Mouse (Mus musculus) heart, embryonic 14.5 days (tissue): ENCODE measurements around the gene 9130023H24Rik. TPM values are rescaled to one million over a fixed set of nuclear protein-coding genes. Genes with fewer than 3 reads are reported as not detected.
A peak's percentile ranks its signal among the peaks of the same experiment; 100 is the strongest.

Experiments
- ATAC-seq: fragments of 200-750 bp; cut with Nextera tagmentation; 2 replicates; pipeline ENCODE4 v1.8.0; 2017; ENCODE audit warnings: low read depth, moderate TSS enrichment; ENCODE audit not compliant: insufficient number of reproducible peaks, insufficient read depth, low FRiP score
- H3K27ac ChIP-seq, 2 experiments: fragments of 200-500 bp in 1 of 2; fragments of 300-500 bp in 1 of 2; sonication (generic) in 1 of 2; replicated peaks in 1 of 2; 2 replicates each; pipeline ENCODE4 v1.5.1; 2012 to 2014; ENCODE audit warnings: low read depth in 2 of 2, low read length in 2 of 2, control low read depth in 1 of 2, mild to moderate bottlenecking in 1 of 2, mixed read lengths in 1 of 2; ENCODE audit not compliant: control insufficient read depth in 1 of 2, insufficient read depth in 1 of 2
- H3K27me3 ChIP-seq: fragments of 300-500 bp; sonication (generic); 2 replicates; pipeline ENCODE4 v1.6.1; 2014; ENCODE audit warnings: mild to moderate bottlenecking, low read length, control low read depth; ENCODE audit not compliant: control insufficient read depth, insufficient read depth
- H3K36me3 ChIP-seq: fragments of 300-500 bp; sonication (generic); 2 replicates; pipeline ENCODE4 v1.6.1; 2014; ENCODE audit warnings: mild to moderate bottlenecking, control low read depth, low read length, mixed read lengths; ENCODE audit not compliant: control insufficient read depth, insufficient read depth
- H3K4me1 ChIP-seq, 2 experiments: fragments of 200-500 bp in 1 of 2; fragments of 300-500 bp in 1 of 2; sonication (generic) in 1 of 2; 2 replicates each; pipeline ENCODE4 v1.6.1; 2012 to 2014; ENCODE audit warnings: low read length in 2 of 2, control low read depth in 1 of 2, mixed read lengths in 1 of 2; ENCODE audit not compliant: control insufficient read depth in 2 of 2, insufficient read depth in 2 of 2
- H3K4me2 ChIP-seq: fragments of 300-500 bp; sonication (generic); 2 replicates; pipeline ENCODE4 v1.6.1; 2014; ENCODE audit warnings: mild to moderate bottlenecking, low read length
- H3K4me3 ChIP-seq, 2 experiments: fragments of 200-500 bp in 1 of 2; fragments of 300-500 bp in 1 of 2; sonication (generic) in 1 of 2; 2 replicates each; pipeline ENCODE4 v1.5.1; 2012 to 2014; ENCODE audit warnings: low read length in 2 of 2, mild to moderate bottlenecking in 2 of 2, control low read depth in 1 of 2, low read depth in 1 of 2, moderate library complexity in 1 of 2; ENCODE audit not compliant: control insufficient read depth in 1 of 2, insufficient read depth in 1 of 2
- H3K9ac ChIP-seq: fragments of 300-500 bp; sonication (generic); 2 replicates; pipeline ENCODE4 v1.6.1; 2014; ENCODE audit warnings: mild to moderate bottlenecking, low read length
- H3K9me3 ChIP-seq: fragments of 300-500 bp; sonication (generic); 2 replicates; pipeline ENCODE4 v1.6.1; 2016; ENCODE audit warnings: low read length, control low read depth; ENCODE audit not compliant: control insufficient read depth
- WGBS: fragments of 180-500 bp; shearing (Covaris S2); extraction: QIAGEN DNeasy Blood & Tissue Kit; methylation state at CpG from one replicate; pipeline ENCODE4 v1.1.7; 2014; 5-methylcytosine and 5-hydroxymethylcytosine counted together
- polyA plus RNA-seq: library from polyadenylated mRNA; unstranded; fragments of >200 nt; fragmentation: Nextera tagmentation; extraction: Ambion mirVana; gene quantifications from 2 replicates; pipeline ENCODE4 v1.2.1, GENCODE M21; 2014

9130023H24Rik gene
- polyA plus RNA-seq, 1 experiment from 2014 or later = 7.4 TPM

DNA sequence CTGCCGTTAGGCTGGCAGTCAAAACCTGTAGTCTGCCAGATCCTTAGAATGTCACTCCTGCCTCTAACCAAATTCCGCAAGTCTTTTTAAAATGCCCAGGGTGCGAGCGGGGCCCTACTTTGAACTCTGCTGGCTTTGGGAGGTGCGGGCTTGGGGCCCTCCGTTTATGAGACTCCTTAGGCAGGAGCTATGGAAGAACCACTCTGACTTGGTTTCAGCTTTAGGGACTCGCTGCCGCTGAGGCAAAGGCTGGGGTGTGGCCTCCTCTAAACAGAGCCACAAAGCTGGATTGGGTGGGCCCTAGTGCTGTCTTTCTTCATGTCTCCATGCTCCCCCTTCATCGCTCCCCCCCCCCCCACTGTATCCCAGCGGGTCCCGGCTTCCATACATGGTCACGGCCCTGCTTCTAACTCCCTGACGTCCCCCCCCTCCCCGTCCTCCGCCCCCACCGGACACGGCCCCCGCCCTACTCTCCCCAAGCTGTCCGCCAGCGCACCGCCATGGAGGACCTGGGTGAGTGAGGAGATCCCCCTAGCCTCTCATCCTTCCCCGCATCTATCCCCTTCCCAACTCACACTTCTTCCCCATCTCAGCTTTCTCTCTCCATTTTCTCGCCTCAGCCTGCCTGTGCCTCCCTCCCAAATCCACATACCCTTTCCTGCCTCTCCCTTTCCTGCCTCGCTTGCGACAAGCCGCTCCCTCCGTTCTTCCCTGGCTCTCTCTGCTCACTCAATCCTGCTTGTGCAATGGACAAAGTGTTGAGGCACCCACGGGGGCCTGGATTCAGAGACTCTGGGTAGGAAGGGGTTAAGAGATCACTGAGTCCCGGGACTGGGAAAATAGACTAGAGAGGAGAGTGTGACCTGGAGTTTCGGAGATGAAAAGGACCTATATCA, 8.9 kb upstream of the 9130023H24Rik start, which contains the start of gene Tgfb1i1:
Gene Tgfb1i1, plus strand, starts transcription at position 317 of the 896 bp plus-strand sequence.
- Histone ChIP-seq H3K36me3 (peaks cover 70% of the 10 kb centered on the region), H3K4me1 (peaks cover 18 to 27% of the 10 kb centered on the region in 2 experiments), H3K4me3 (peak within 1 kb of the TSS; percentile 78 to 97), H3K9ac (peak within 1 kb of the TSS; percentile 92), H3K27me3 (no peaks in the 10 kb centered on the region), H3K27ac (peak within 1 kb of the TSS; percentile 96 to 99), H3K4me2 (peak within 1 kb of the TSS; percentile 80), H3K9me3 (no peaks in the 10 kb centered on the region)
- ATAC-seq = peak; percentile 85
- WGBS = 2% methylated on average over 28 of the region's 30 CpGs

DNA sequence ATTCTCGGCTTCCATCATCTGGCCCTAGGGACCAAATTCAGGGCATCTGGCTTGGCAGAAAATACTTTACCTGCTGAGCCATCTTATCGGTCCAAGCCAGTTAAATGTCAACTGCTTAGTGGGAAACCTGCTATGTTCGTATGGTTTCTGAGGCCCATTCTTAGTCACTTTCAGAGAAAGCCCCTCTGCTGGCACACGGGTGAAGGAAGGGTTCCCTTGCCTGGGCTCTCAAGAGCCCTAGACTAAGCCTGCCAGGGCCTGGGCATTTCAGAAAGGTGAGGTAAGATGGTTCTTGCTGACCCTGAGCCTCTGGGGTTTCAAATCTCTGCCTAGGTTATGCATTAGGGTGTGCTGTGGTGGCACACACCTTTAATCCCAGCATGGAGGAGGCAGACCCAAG, 7.7 kb upstream of the 9130023H24Rik start:
- H3K4me2 ChIP-seq = peak overlapping the region; percentile 80; the same call in 1 of the 2 replicates
- peaks cover 18 to 27% of the 10 kb centered on the region in 2 experiments for H3K4me1 ChIP-seq
- ATAC-seq = no peak
- 84% methylated on average over 4 of the region's 4 CpGs for WGBS
- H3K4me3 ChIP-seq = no peak overlapping the region
- H3K27ac ChIP-seq = peak overlapping the region; percentile 96 to 97
- peak overlapping the region; percentile 92; the same call in 1 of the 2 replicates for H3K9ac ChIP-seq
- no peaks in the 10 kb centered on the region for H3K9me3 ChIP-seq
- peaks cover 70% of the 10 kb centered on the region for H3K36me3 ChIP-seq
- H3K27me3 ChIP-seq = no peaks in the 10 kb centered on the region

DNA sequence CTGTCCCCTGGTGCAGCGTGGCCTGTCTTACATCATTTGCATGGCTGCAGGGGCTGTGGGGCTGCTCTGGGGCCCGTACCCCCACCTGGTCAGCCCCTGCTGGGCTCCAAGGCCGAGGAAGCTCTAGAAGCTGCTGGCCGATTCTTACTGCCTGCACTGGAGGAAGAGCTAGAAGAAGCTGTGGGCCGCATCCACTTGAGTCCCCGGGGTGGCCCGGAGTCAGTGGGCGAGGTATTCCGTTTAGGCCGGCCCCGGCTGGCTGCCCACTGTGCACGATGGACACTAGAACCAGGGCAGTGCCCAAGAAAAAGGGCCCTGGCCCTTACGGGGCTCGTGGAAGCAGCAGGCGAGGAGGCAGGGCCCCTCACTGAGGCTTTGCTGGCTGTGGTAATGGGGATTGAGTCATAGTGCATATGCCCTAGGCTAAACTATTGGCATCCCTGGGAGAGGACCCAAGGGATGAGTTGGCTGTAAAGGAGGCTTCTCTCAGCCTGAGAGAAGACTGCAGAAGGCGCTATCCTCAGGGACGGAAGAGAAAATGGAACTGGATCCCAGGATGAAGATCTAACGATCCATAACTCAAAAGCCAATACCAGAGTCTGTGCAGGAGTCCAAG, 6.7 kb upstream of the 9130023H24Rik start:
- Histone ChIP-seq H3K4me1 (peaks cover 18 to 27% of the 10 kb centered on the region in 2 experiments), H3K4me3 (no peak overlapping the region), H3K36me3 (peaks cover 68% of the 10 kb centered on the region), H3K9ac (no peak overlapping the region; the same call in 1 of the 2 replicates), H3K4me2 (no peak overlapping the region), H3K27ac (no peak overlapping the region), H3K27me3 (no peaks in the 10 kb centered on the region), H3K9me3 (no peaks in the 10 kb centered on the region)
- no peak for ATAC-seq
- 87% methylated on average over 18 of the region's 18 CpGs for WGBS

DNA sequence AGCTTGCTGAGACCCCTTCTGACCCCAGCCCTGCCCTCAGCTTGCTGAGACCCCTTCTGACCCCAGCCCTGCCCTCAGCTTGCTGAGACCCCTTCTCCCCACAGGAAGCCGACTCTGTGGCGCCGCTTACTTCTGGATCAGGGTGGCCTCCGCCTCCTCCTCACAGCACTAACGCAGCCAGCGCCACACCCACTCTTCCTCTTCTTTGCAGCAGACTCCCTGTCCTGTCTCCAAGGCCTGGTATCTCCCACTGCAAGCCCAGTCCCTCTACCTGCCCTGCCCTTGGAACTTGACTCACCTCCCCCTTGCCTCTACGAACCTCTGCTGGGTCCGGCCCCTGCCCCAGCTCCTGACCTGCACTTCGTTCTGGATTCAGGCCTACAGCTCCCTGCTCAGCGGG, 6.1 kb upstream of the 9130023H24Rik start:
- H3K36me3 ChIP-seq = peaks cover 62% of the 10 kb centered on the region
- H3K4me1 ChIP-seq = peaks cover 16 to 26% of the 10 kb centered on the region in 2 experiments
- no peak for ATAC-seq
- 77% methylated on average over 10 of the region's 10 CpGs for WGBS
- no peak overlapping the region for H3K9ac ChIP-seq
- H3K4me2 ChIP-seq = no peak overlapping the region
- H3K27ac ChIP-seq = no peak overlapping the region
- no peak overlapping the region for H3K4me3 ChIP-seq
- H3K27me3 ChIP-seq = no peaks in the 10 kb centered on the region
- no peaks in the 10 kb centered on the region for H3K9me3 ChIP-seq

DNA sequence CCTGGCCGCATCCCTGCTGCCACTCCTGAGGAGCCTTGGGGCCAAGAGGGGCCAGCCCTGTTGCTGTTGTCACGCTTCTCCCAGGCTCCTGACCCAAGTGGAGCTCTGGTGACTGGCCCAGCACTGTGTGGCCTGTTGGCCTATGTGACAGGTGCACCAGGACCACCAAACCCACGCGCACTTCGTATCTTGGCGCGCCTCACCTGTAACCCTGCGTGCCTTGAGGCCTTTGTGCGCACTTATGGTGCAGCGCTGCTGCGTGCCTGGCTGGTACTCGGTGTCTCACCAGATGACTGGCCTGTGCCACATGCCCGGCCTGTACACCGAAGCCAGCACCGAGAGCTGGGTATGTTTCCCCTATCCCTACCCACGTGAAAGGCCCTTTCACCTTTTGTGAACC, 4.5 kb upstream of the 9130023H24Rik start:
- ATAC-seq = no peak
- no peak overlapping the region for H3K4me3 ChIP-seq
- H3K36me3 ChIP-seq = peaks cover 52% of the 10 kb centered on the region
- no peaks in the 10 kb centered on the region for H3K27me3 ChIP-seq
- no peak overlapping the region for H3K4me2 ChIP-seq
- WGBS = 94% methylated on average over 16 of the region's 16 CpGs
- H3K27ac ChIP-seq = no peak overlapping the region
- no peak overlapping the region for H3K9ac ChIP-seq
- H3K4me1 ChIP-seq = peaks cover 10 to 18% of the 10 kb centered on the region in 2 experiments
- no peaks in the 10 kb centered on the region for H3K9me3 ChIP-seq

DNA sequence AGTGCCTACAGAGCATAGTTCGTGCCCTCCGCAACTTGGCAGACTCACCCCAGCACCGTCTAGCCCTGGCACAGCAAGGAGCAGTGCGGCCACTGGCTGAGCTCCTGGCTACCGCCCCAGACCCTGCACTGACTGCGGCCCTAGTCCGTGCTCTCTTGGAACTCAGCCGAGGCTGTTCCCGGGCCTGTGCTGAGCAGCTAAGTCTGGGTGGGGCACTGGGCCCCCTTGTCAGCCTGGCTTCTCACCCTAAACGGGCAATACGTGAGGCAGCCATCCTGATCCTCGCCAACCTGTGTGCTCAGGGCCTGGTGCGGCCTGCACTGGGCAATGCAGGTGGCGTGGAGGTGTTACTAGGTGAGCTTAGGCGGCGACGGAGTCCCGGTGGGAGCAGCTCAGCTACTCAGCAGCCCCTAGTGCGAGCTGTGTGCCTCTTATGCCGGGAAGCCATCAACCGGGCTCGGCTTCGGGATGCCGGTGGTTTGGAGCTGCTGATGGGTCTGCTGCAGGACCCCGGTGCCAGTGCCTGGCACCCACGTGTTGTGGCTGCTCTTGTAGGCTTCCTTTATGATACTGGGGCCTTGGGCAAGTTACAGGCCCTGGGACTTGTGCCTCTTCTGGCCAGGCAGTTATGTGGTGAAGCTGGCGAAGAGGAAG, 2.4 kb upstream of the 9130023H24Rik start:
- Histone ChIP-seq H3K4me2 (no peak overlapping the region), H3K27ac (no peak overlapping the region), H3K4me1 (peaks cover 6 to 14% of the 10 kb centered on the region in 2 experiments), H3K9ac (no peak overlapping the region), H3K27me3 (no peaks in the 10 kb centered on the region), H3K4me3 (no peak overlapping the region), H3K36me3 (peaks cover 63% of the 10 kb centered on the region), H3K9me3 (no peaks in the 10 kb centered on the region)
- no peak for ATAC-seq
- 92% methylated on average over 27 of the region's 27 CpGs for WGBS

DNA sequence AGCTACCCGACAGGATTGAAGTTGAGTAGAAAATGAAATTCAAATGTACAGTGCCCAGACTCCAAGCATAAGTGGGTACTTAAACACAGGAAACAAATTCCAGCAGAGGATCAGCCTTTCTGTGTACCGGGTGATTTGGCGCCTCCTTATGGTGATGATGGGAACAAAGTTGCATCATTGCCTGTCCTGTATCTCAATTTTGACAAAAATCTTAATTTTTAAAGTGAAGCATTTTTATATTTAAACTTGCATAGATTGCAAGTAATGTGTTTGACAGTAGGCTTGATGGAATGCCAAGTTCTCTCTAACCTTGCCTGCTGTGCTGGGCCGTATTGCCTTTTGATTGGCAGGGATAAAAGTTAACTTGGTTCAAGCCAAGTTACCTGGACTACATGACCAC, 1.2 kb upstream of the 9130023H24Rik start:
- H3K36me3 ChIP-seq = peaks cover 55% of the 10 kb centered on the region
- 20% methylated on average over 4 of the region's 4 CpGs for WGBS
- ATAC-seq = no peak

More for the DNA sequence above, 1.2 kb upstream of the 9130023H24Rik start:
- H3K9me3 ChIP-seq = no peaks in the 10 kb centered on the region
- peak overlapping the region; percentile 75 for H3K4me2 ChIP-seq
- H3K4me3 ChIP-seq = peak overlapping the region; percentile 52 to 76; a peak in 3 of 4 replicates
- no peaks in the 10 kb centered on the region for H3K27me3 ChIP-seq
- H3K9ac ChIP-seq = peak overlapping the region; percentile 68
- peaks cover 6 to 14% of the 10 kb centered on the region in 2 experiments for H3K4me1 ChIP-seq
- H3K27ac ChIP-seq = peak overlapping the region; percentile 85 to 97
